9 mouse cellular contexts compared by ENCODE assay signal in the genomic region with DNA sequence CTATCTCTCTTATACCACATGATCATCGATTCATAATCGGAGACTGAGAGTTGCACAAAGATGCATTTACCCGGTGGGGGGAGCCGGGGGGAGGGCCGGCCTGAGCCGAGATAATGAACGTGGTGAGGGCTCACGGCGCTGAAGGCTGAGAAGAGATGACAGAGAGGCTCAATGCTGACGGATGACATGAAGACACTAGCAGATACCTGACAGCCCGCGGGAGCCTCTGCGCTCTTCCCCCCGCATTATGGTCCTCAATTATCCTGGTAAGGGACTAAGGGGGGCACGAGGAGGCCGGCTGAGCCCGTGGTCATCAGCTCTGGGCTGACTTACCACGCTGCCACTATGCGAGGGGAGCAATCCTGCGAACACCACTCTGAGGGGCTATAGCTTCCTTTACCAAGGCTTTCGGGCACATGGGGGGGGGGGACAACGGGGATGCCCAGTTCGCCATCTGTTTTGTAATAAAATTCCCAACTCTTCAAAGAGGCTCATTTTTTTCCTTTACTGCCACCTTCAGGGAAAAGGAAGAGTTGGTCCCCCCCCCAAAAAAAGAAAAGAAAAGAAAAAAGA.
DNase-seq lines count a peak whose midpoint lies in the region; ATAC-seq and TF ChIP-seq lines count a peak whose summit lies in the region.
"Had no signal": no experiment of that assay in that cellular context is flagged by ENCODE, and none has a peak within 500 bp of the region (broad histone marks: within the 10 kb centered on the region; RNA-seq: fewer than 3 reads in every experiment).

No protein-coding gene starts in this region.

- DNase-seq in heart, embryonic 10.5 days (ENCODE audit: low spot score) = no peak
- no peak for DNase-seq in heart, postnatal 14 days
- peak; percentile 41 for DNase-seq in Muller cell, postnatal 12 days (ENCODE audit: inconsistent ontology term)
- DNase-seq in limb, embryonic 14.5 days (ENCODE audit: low spot score) = no peak
- no peak for DNase-seq in thymus, postnatal 4 days
- no peak for DNase-seq in spleen, postnatal 10 days (ENCODE audit: low spot score in 2 of 2)
- DNase-seq in c-Kit-positive CD71-positive TER-119-positive erythroid progenitor cells, embryonic 14.5 days (ENCODE audit: low spot score) = no peak
- DNase-seq: kidney, postnatal 10 days had no signal

- H3K27me3 ChIP-seq in heart, embryonic 10.5 days (ENCODE audit: insufficient read depth, poor library complexity, severe bottlenecking) = peaks cover 83% of the 10 kb centered on the region
- no peaks in the 10 kb centered on the region for H3K27me3 ChIP-seq in limb, embryonic 14.5 days (ENCODE audit: control insufficient read depth, insufficient read depth, low read length)

- WGBS in heart, embryonic 10.5 days = 19% methylated on average over 23 of the region's 23 CpGs
- WGBS in limb, embryonic 14.5 days = 18% methylated on average over 23 of the region's 23 CpGs

- H3K27ac ChIP-seq in heart, embryonic 10.5 days = peak overlapping the region; percentile 64
- H3K27ac ChIP-seq in embryonic fibroblast, embryonic 13.5 days (ENCODE audit: insufficient read depth, low read length) = no peak overlapping the region
- H3K27ac ChIP-seq in limb, embryonic 14.5 days (replicated peaks; ENCODE audit: low read depth, low read length) = no peak overlapping the region

- H3K36me3 ChIP-seq in heart, embryonic 10.5 days = no peaks in the 10 kb centered on the region
- no peaks in the 10 kb centered on the region for H3K36me3 ChIP-seq in limb, embryonic 14.5 days (ENCODE audit: control insufficient read depth, insufficient read depth, low read length)

- TF ChIP-seq POLR2A in embryonic fibroblast, embryonic 13.5 days (IDR thresholded peaks at IDR 0.05; ENCODE audit: low read depth, low read length) = no peak
- no peak for TF ChIP-seq POLR2A in limb, embryonic 14.5 days (IDR thresholded peaks at IDR 0.05; ENCODE audit: borderline replicate concordance, extremely low read depth, insufficient read depth, insufficient read length)

- no peak; the same call in 1 of the 2 replicates for ATAC-seq in limb, embryonic 14.5 days (ENCODE audit: low FRiP score, low read depth)

- peaks cover 16% of the 10 kb centered on the region for H3K4me1 ChIP-seq in heart, embryonic 10.5 days
- peaks cover 2% of the 10 kb centered on the region for H3K4me1 ChIP-seq in embryonic fibroblast, embryonic 13.5 days (ENCODE audit: control insufficient read depth, insufficient read depth, low read length)
- H3K4me1 ChIP-seq in limb, embryonic 14.5 days (ENCODE audit: control insufficient read depth, insufficient read depth, low read length) = peaks cover 12% of the 10 kb centered on the region

- H3K9me3 ChIP-seq in heart, embryonic 10.5 days = no peaks in the 10 kb centered on the region
- no peaks in the 10 kb centered on the region for H3K9me3 ChIP-seq in limb, embryonic 14.5 days (ENCODE audit: control insufficient read depth, low read length)

- intact Hi-C loops in heart, postnatal 14 days (cut with DNase I) = loop anchor here (10.0 kb wide), 5 partner anchors 218 to 878 kb away; partner anchors contain the start of gene Tshz3

- no peak for TF ChIP-seq CTCF in embryonic fibroblast, embryonic 13.5 days (IDR thresholded peaks at IDR 0.05; ENCODE audit: borderline replicate concordance, insufficient read depth, low read length)

- H3K9ac ChIP-seq in limb, embryonic 14.5 days (ENCODE audit: low read depth, low read length, severe bottlenecking) = peak overlapping the region; percentile 32; the same call in 1 of the 2 replicates

- peak overlapping the region; percentile 65 for H3K4me2 ChIP-seq in limb, embryonic 14.5 days (replicated peaks; ENCODE audit: low read depth, low read length, severe bottlenecking)

- H3K4me3 ChIP-seq in heart, embryonic 10.5 days = peak overlapping the region; percentile 54
- peak overlapping the region; percentile 9 for H3K4me3 ChIP-seq in embryonic fibroblast, embryonic 13.5 days (ENCODE audit: insufficient read depth, low read length)
- peak overlapping the region; percentile 35 for H3K4me3 ChIP-seq in limb, embryonic 14.5 days (replicated peaks; ENCODE audit: low read length)
